Comparison of ENCODE assay signal across 7 mouse cellular contexts in the genomic region with DNA sequence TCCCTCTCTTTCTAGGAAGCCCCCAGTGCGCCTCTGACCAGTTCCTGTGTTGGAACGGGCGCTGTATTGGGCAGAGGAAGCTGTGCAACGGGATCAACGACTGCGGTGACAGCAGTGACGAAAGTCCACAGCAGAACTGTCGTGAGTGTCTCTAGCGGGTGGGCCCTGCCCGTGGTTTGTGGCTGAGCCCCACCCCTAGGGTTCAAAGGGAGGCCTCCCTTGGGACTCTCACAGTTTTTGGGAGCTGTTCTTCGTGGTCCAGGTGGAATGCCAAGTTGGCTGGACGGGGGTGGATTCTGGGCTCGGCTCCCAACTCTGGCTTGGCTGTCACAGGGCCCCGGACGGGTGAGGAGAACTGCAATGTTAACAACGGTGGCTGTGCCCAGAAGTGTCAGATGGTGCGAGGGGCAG. TPM values are rescaled to one million over a fixed set of nuclear protein-coding genes. Genes with fewer than 3 reads are reported as not detected.
DNase-seq lines count a peak whose midpoint lies in the region; ATAC-seq and TF ChIP-seq lines count a peak whose summit lies in the region.

No protein-coding gene starts in this region.

- peak overlapping the region; percentile 45 for H3K4me2 ChIP-seq in liver, postnatal 0 days (ENCODE audit: low read depth, low read length)

- no peaks in the 10 kb centered on the region for H3K9me3 ChIP-seq in liver, postnatal 0 days (ENCODE audit: low read length)

- no peak for TF ChIP-seq EP300 in liver, postnatal 0 days (IDR thresholded peaks at IDR 0.05; ENCODE audit: low read depth)

- H3K27ac ChIP-seq in layer of hippocampus, adult 2 months = peak overlapping the region; percentile 18; the same call in 1 of the 2 replicates
- H3K27ac ChIP-seq in bone marrow, adult 2 months (ENCODE audit: control insufficient read depth, insufficient read depth, low read depth, low read length, poor library complexity) = peak overlapping the region; percentile 65
- peak overlapping the region; percentile 5; the same call in 1 of the 2 replicates for H3K27ac ChIP-seq in liver, postnatal 0 days (ENCODE audit: low read depth)

- no peak for DNase-seq in layer of hippocampus, adult 2 months (ENCODE audit: low spot score in 2 of 2)
- DNase-seq in layer of hippocampus, adult 18-20 months (ENCODE audit: low spot score in 2 of 2) = no peak
- DNase-seq in gastrocnemius, postnatal 10 days = peak; percentile 67
- peak; percentile 39 for DNase-seq in liver, postnatal 0 days
- DNase-seq in right cerebral cortex, postnatal 36 days (ENCODE audit: low spot score in 2 of 2) = no peak

- whole genome bisulfite sequencing in bone marrow, adult 2 months = 2% methylated on average over 17 of the region's 17 CpGs
- 21% methylated on average over 17 of the region's 17 CpGs for WGBS in liver, postnatal 0 days (ENCODE audit: insufficient replicate concordance)

- H3K4me1 ChIP-seq in bone marrow, adult 2 months (ENCODE audit: control insufficient read depth, insufficient read depth, low read length) = peaks cover 3% of the 10 kb centered on the region
- peaks cover 3% of the 10 kb centered on the region; the same call in 1 of the 2 replicates for H3K4me1 ChIP-seq in liver, postnatal 0 days (ENCODE audit: insufficient read depth)

- ATAC-seq in liver, postnatal 0 days = peak; percentile 62; the same call in 1 of the 2 replicates
- no peak for ATAC-seq in erythroid progenitor cell, adult 5-6 weeks (replicated peaks; ENCODE audit: low FRiP score, poor library complexity, severe bottlenecking)

- no peak for TF ChIP-seq POLR2A in bone marrow, adult 2 months (IDR thresholded peaks at IDR 0.05; ENCODE audit: borderline replicate concordance, control insufficient read depth, low read depth, low read length)

- TF ChIP-seq CTCF in layer of hippocampus, adult 2 months (conservative IDR thresholded peaks at IDR 0.05) = no peak
- no peak for TF ChIP-seq CTCF in bone marrow, adult 2 months (IDR thresholded peaks at IDR 0.05; ENCODE audit: control insufficient read depth, insufficient read depth, low read length)
- no peak for TF ChIP-seq CTCF in liver, postnatal 0 days (IDR thresholded peaks at IDR 0.05; ENCODE audit: low read depth)

- peaks cover 6% of the 10 kb centered on the region; the same call in 1 of the 2 replicates for H3K36me3 ChIP-seq in liver, postnatal 0 days (replicated peaks; ENCODE audit: insufficient read depth, low read length)

- H3K4me3 ChIP-seq in layer of hippocampus, adult 2 months = no peak overlapping the region
- H3K4me3 ChIP-seq in bone marrow, adult 2 months (replicated peaks; ENCODE audit: control insufficient read depth, low read depth, low read length) = peak overlapping the region; percentile 58
- H3K4me3 ChIP-seq in liver, postnatal 0 days (ENCODE audit: low read depth, low read length) = no peak overlapping the region

- no peak overlapping the region for H3K9ac ChIP-seq in liver, postnatal 0 days (replicated peaks)

- H3K27me3 ChIP-seq in liver, postnatal 0 days (ENCODE audit: insufficient read depth, low read length) = no peaks in the 10 kb centered on the region

RNA-seq across cellular contexts. Expression of a gene that starts 18.9 kb away (rescaled TPM):
- 10 to 100 TPM; 30.1 to 30.6 TPM for total RNA-seq in layer of hippocampus, adult 2 months (2021)
- 10 to 100 TPM; 27.2 to 31.2 TPM for total RNA-seq in layer of hippocampus, adult 18-20 months (2021)
- polyA plus RNA-seq in bone marrow, adult 2 months (2011; ENCODE audit: insufficient read depth, insufficient read length, low replicate concordance, missing spikeins) = 3.3 and 4.5 TPM in 2 replicates
- 10 to 100 TPM; 20.9 to 25.7 TPM for total RNA-seq in gastrocnemius, postnatal 10 days (2021)
- 1.4 and 1.5 TPM in 2 replicates for polyA plus RNA-seq in liver, postnatal 0 days (2015; fragmentation: Nextera tagmentation; extraction: Ambion mirVana)
- total RNA-seq in erythroid progenitor cell, adult 5-6 weeks (2015; ENCODE audit: low replicate concordance) = 0.42 and 1.1 TPM in 2 replicates
- 0.51 and 2.6 TPM in 2 replicates for total RNA-seq in erythroid progenitor cell, adult 5-6 weeks (2017; ENCODE audit: low replicate concordance)

RNA-seq across cellular contexts. Expression of a gene that starts 31.8 kb away (rescaled TPM):
- 100 to 1,000 TPM; 110 to 122 TPM for total RNA-seq in layer of hippocampus, adult 2 months (2021)
- total RNA-seq in layer of hippocampus, adult 18-20 months (2021) = 100 to 1,000 TPM; 111 to 121 TPM
- 3.8 and 7.8 TPM in 2 replicates for polyA plus RNA-seq in bone marrow, adult 2 months (2011; ENCODE audit: insufficient read depth, insufficient read length, low replicate concordance, missing spikeins)
- total RNA-seq in gastrocnemius, postnatal 10 days (2021) = 10 to 100 TPM; 12.0 to 12.2 TPM
- 4.1 and 5.5 TPM in 2 replicates for polyA plus RNA-seq in liver, postnatal 0 days (2015; fragmentation: Nextera tagmentation; extraction: Ambion mirVana)
- total RNA-seq in erythroid progenitor cell, adult 5-6 weeks (2015; ENCODE audit: low replicate concordance) = 1.4 and 3.8 TPM in 2 replicates
- total RNA-seq in erythroid progenitor cell, adult 5-6 weeks (2017; ENCODE audit: low replicate concordance) = 1.2 and 4.0 TPM in 2 replicates

RNA-seq across cellular contexts. Expression of a gene that starts 50.3 kb away (rescaled TPM):
- total RNA-seq in layer of hippocampus, adult 2 months (2021) = 100 to 1,000 TPM; 111 to 115 TPM
- 100 to 1,000 TPM; 110 to 118 TPM for total RNA-seq in layer of hippocampus, adult 18-20 months (2021)
- 23.2 and 30.8 TPM in 2 replicates for polyA plus RNA-seq in bone marrow, adult 2 months (2011; ENCODE audit: insufficient read depth, insufficient read length, low replicate concordance, missing spikeins)
- total RNA-seq in gastrocnemius, postnatal 10 days (2021) = 10 to 100 TPM; 41.5 to 48.1 TPM
- 18.0 and 22.1 TPM in 2 replicates for polyA plus RNA-seq in liver, postnatal 0 days (2015; fragmentation: Nextera tagmentation; extraction: Ambion mirVana)
- total RNA-seq in erythroid progenitor cell, adult 5-6 weeks (2015; ENCODE audit: low replicate concordance) = 165 and 210 TPM in 2 replicates
- 216 and 320 TPM in 2 replicates for total RNA-seq in erythroid progenitor cell, adult 5-6 weeks (2017; ENCODE audit: low replicate concordance)

Comparison
In these comparisons a context has a peak if more than half of its experiments do, and no peak if none do; other contexts are left out.
1. DNase-seq: peak in gastrocnemius, postnatal 10 days (single experiment) and liver, postnatal 0 days (single experiment); none in layer of hippocampus, adult 2 months (0 of 2), layer of hippocampus, adult 18-20 months (0 of 2) and right cerebral cortex, postnatal 36 days (0 of 2).
2. H3K27ac ChIP-seq: peak in every context shown above with its lines; median percentile 65 in bone marrow, adult 2 months; 18 in layer of hippocampus, adult 2 months; 5 in liver, postnatal 0 days.
3. RNA of a gene that starts 18.9 kb away (total RNA-seq): 27.2 to 31.2 TPM in layer of hippocampus, adult 18-20 months, 30.1 to 30.6 TPM in layer of hippocampus, adult 2 months and 20.9 to 25.7 TPM in gastrocnemius, postnatal 10 days; 0.42 to 2.6 TPM in erythroid progenitor cell, adult 5-6 weeks; every median in the first group is over 4 times any median in the second.
4. RNA of a gene that starts 31.8 kb away (total RNA-seq): 110 to 122 TPM in layer of hippocampus, adult 2 months and 111 to 121 TPM in layer of hippocampus, adult 18-20 months; 12.0 to 12.2 TPM in gastrocnemius, postnatal 10 days and 1.2 to 4.0 TPM in erythroid progenitor cell, adult 5-6 weeks; every median in the first group is over 4 times any median in the second.